Mouse (Mus musculus): ENCODE data around the gene Fes.

Gene Fes

GRCm38 (mm10) chr7:80375376-80376039, 12.2 kb downstream of the Fes start:
- peak; percentile 84 for DNase-seq (ENCODE audit: low read depth, low spot score)

- DNase-seq (ENCODE audit: low read depth, low spot score): no peak
Observed at GRCm38 (mm10) chr7:80374733-80375132, 13.0 kb downstream of the Fes start.

DNA sequence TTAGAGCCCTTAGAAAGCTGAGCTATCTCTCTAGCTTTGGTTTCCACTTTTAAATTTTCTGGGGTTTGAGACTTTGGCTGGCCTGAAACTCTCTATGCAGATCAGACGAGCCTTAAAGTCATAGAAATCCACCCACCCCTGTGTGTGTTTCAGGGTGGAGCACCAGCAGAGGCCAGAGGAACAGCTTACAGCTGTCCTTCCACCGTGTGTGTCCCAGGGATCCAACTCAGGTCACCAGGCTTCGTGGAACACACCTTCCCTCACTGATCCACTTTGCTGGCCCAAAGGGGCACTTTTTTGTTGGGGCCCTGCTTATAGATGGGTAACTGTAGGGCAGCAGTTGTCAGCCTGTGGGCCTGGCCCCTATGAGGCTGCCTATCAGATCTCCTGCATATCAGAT, 13.5 kb downstream of the Fes start:
- DNase-seq (ENCODE audit: low read depth, low spot score): no peak

DNA sequence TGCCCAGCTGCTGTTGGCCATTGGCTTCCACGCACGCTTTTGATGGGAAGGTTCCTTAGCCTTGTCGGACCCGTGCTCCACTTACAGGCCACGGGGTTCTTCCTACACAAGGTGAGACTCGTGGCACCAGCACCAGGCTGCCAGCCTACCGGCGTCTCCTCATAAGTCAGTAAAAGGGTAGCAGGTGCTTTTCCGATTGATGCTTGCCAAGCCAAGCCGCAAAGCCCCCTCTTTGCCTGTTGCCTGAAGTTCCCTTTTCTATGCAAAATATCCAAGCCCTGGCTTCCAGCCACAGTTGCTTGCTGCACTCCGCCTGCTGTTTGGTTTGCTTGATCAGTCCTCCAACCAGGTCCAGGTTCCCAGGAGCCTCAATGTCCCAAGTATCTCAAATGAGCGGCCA, 13.9 kb downstream of the Fes start:
- DNase-seq (ENCODE audit: low read depth, low spot score): peak; percentile 81

DNA sequence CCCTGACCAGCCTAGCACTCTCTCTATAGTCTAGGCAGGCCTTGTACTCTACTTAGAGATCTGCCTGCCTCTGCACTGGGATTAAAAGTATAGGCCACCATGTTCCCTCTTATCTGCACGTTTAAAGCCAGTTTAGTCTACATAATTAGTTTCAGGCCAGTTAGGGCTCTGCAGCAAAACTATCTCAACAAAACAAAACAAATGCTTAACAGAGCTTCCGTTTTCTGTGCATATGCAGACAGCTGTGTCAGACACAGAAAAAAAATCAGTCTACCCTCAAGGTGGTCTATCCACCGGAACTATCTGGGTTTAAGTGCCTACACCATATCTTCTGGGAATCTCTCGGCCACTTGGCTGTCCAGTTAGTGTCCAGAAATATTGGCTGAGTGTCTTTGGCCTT, 14.4 kb downstream of the Fes start:
- DNase-seq (ENCODE audit: low read depth, low spot score): no peak

DNA sequence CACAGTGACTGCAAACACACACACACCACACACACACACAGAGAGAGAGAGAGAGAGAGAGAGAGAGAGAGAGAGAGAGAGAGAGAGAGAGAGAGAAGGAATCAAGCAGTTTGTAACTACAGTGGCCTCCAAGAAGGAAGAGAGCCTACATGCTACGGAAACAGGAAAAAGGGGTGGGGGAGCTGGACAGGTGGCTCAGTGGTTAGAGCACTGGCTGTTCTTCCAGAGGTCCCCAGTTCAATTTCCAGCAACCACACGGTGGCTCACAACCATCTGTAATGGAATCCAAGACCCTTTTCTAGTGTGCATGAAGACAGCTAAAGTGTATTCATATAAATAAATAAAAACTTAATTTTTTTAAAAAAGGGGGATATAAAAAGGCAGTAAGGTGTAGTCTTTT, 15.1 kb downstream of the Fes start:
- peak; percentile 43 for DNase-seq (ENCODE audit: low read depth, low spot score)

DNA sequence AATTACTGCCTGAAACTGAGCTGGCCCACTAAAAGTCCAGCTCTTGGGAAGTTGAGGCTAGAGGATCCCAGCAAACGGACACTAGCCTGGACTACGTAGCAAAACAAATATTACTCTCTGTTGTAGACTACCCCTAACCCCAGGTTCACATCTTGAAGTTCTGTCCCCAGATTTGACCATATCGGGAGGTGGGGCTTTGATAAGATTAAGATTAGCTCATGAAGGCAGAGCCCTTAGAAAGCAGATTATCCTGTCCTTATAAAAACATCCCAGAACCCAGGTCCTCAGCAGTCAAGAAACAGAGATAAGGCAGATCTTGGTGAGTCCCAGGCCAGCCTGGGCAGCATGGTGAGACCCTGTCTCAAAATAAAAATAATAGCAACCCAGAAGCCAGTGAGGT, 15.6 kb downstream of the Fes start:
- peak; percentile 50 for DNase-seq (ENCODE audit: low read depth, low spot score)

DNA sequence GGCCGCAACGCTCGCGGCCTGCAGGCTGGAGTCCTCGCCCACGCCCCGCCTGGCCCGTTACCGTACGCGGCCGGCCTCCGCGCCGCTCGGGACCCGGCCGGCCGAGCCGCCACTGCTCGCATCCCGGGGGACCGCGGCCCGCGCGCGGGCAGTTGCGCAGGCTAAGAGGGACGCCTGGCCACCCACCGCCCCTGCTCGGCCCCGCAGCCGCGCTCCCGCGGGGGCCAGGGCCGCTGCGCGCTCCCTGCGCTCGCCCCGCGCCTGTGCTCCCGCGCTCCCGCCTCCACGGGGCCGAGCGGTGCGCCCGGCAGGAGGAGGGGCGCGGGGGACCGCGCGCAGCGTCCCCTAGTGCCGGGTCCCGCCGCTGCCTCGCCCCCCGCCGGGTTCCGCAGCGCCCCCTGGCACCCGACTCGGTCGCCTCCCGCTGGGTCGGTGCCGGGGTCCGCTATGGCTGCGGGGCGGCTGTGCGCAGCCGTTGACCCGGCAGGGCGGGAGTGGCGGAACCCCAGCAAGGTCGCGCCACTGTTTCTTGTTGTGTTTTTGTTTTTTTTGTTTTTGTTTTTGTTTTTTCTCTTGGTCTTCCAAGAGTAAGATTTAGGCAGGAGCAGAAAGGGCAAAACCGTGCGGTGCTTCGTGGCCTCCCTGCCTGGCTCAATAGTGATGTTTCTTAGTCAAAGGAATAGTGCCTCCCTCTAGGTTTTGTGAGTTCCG, 16.6 kb downstream of the Fes start, which contains the start of gene Man2a2:
Gene Man2a2 (minus strand): TSS at position 335 of the 711 bp plus-strand sequence.
- peak; percentile 86 for DNase-seq (ENCODE audit: low read depth, low spot score)

GRCm38 (mm10) chr7:80370649-80371040, 17.1 kb downstream of the Fes start:
- peak; percentile 81 for DNase-seq (ENCODE audit: low read depth, low spot score)

- DNase-seq (ENCODE audit: low read depth, low spot score): peak; percentile 53
Observed at GRCm38 (mm10) chr7:80369967-80370431, 17.7 kb downstream of the Fes start.

DNA sequence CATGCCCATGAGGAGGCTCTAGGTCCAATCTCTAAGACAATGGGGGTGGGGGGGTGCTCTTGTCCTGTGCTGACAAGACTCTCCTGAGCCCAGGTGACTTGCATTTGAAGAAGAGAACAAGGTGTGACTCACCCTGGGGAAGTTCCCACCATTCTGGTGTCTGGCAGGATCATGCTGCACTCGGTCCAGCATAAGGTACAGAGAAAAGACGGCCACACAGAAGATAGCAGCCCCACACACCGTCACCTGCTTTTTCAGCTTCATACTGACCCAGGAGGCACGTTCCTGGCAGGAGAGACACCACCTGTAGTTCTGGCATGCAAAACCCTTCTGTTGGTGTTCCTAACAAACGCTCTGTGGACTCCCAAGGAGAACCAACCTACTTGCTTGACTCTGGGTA, 18.3 kb downstream of the Fes start:
- no peak for DNase-seq (ENCODE audit: low read depth, low spot score)

- DNase-seq (ENCODE audit: low read depth, low spot score): peak; percentile 64
Observed at GRCm38 (mm10) chr7:80368635-80369421, 18.9 kb downstream of the Fes start.

DNA sequence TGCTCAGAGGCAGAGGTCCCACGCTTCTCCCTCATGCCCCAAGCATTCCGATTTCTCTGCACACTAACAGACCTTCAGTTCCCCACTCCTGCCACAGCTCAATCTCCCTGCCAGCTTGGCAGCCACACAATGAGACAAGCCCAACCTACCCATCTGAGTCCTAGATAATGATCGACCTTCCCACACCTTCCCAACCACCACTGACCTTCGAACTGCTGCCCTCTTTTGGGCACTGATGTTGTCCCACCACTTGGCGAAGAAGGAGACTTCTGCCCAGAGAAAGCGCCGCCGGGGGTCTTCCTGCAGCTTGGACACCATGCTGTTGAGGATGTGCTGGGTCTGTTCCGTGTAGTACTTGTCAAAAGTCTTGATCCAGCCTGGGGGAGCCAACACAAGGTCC, 19.7 kb downstream of the Fes start:
- no peak for DNase-seq (ENCODE audit: low read depth, low spot score)

- DNase-seq (ENCODE audit: low read depth, low spot score): no peak
Observed at GRCm38 (mm10) chr7:80367232-80367631, 20.5 kb downstream of the Fes start.

DNA sequence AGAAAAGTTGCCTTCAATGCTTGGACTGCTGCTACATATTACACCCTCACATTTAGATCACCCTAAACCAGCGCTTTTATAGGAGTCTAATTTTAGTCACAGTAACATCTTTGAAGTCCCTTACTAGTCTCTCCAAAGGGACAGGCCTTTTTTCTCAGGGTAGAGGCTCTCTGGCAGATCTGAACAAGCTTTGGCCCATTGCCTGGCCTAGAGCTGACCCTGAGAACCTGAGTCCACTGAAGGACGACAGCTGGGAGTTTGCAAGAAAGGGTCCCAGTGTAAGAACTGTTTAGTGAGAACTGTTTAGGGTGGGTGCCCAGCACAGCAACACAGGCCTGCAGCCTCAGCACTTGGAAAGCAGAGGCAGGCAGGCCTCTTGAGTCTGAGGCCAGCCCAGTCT, 22.0 kb downstream of the Fes start:
- no peak for DNase-seq (ENCODE audit: low read depth, low spot score)

DNA sequence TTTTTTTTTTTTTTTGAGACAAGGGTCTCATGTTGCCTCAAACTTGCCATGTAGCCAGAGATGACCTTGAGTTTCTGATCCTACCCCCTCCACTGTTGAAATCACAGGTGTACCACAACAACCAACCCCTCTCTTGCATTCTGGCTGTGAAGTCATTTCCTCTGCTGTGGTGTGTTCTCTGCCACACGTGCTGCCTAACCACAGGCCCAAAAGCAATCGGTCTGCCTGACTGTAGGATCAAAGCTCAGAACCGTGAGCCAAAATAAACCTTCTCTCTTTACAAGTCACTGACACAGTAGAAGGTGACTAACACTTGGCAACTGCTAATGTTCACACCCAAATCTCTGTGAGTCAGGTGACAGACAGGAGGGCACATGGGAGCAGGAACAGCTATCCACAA, 27.3 kb downstream of the Fes start:
- DNase-seq (ENCODE audit: low read depth, low spot score): no peak

GRCm38 (mm10) chr7:80358039-80358438, 29.7 kb downstream of the Fes start:
- no peak for DNase-seq (ENCODE audit: low read depth, low spot score)

- DNase-seq (ENCODE audit: low read depth, low spot score): no peak
Observed at GRCm38 (mm10) chr7:80357156-80357555, 30.6 kb downstream of the Fes start.

DNA sequence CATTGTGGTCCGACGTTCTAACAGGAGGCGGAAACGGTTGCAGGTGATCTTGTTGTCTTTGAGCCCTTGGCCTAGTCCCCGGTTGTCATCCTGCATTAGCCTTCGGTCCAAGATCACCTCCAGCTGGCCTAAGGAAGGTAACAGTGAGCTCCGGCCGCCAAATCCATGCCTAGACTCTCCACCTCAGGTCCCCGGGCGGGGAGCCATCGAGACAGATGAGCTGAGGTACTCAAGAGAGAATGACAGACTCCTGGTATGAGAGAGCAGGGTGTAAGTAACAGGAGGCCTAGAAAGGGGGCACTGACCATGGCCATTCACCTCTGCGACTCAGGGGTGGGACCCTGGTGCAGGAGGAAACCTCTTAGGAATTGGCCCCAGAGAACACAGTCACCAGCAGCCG, 31.4 kb downstream of the Fes start:
- DNase-seq (ENCODE audit: low read depth, low spot score): no peak

DNA sequence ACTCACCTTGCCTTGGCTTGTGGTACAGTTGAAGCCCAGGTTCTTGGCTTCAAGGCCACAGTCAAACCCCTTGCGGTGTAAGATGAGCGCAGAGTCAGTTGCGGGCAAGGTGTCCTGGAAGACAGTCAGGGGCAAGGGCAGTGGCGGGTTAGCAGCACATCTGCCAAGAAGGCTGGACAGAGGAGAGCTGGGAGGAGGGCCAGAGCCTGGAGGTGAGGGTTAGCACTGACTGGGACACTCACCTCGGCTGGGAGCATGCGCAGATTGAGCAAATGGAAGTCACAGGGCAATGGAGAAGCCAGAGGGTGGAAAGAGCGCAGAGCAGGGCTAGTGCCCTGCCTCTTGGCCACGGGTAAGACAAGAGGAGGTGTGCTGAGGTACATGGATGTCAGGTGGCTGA, 34.8 kb downstream of the Fes start:
- no peak for DNase-seq (ENCODE audit: low read depth, low spot score)

DNA sequence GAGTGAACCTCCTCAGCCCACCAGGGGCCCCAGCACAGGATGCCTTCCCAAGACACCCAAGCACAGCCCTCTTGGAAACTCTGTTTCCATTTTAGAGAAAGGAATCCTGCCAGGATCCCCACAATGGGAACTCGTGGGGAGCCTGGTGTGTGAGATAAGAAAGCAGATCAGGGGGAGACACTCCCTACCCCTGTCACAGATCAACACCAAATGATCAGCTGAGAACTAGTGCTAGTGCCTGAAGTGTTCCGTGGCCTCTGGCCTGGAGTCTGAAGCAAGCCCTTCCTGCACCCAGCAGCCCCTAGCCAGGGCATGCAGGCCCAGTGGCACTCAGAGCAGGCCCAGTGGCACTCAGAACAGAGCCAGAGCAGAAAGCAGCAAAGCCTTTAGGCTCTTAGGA, 36.9 kb downstream of the Fes start:
- no peak for DNase-seq (ENCODE audit: low read depth, low spot score)

All from A20 (cell line).